Mouse (Mus musculus) E14TG2a.4 (cell line): ENCODE data around the gene Tubgcp2.

Experiments used
- H3K27me3 ChIP-seq: 2 replicates; pipeline ENCODE4 v1.6.1; 2014; ENCODE audit warnings: low read length, control low read depth; ENCODE audit not compliant: insufficient read depth
- H3K36me3 ChIP-seq: 2 replicates; pipeline ENCODE4 v1.6.1; 2014; ENCODE audit warnings: low read length, control low read depth; ENCODE audit not compliant: insufficient read depth
- H3K4me1 ChIP-seq: replicated peaks from 2 replicates; pipeline ENCODE4 v1.6.1; 2014; ENCODE audit warnings: low read depth, low read length, control low read depth
- H3K4me3 ChIP-seq: replicated peaks from 2 replicates; pipeline ENCODE4 v1.5.1; 2014; ENCODE audit warnings: mild to moderate bottlenecking, low read length
- H3K9me3 ChIP-seq: 2 replicates; pipeline ENCODE4 v1.6.1; 2014; ENCODE audit warnings: low read length, control low read depth
- CTCF ChIP-seq: conservative IDR thresholded peaks from 2 replicates; pipeline ENCODE4 v1.5.1; 2014; ENCODE audit warnings: low read length
- NANOG ChIP-seq: IDR thresholded peaks from 2 replicates; pipeline ENCODE4 v1.6.1; 2014; ENCODE audit warnings: borderline replicate concordance, low read length, mixed read lengths
- POU5F1 ChIP-seq: IDR thresholded peaks from 2 replicates; pipeline ENCODE4 v1.6.1; 2014; ENCODE audit warnings: low read length, borderline replicate concordance

Gene Tubgcp2

GRCm38 (mm10) chr7:139980778-139981177, 55.7 kb downstream of the Tubgcp2 start:
- H3K9me3 ChIP-seq = no peaks in the 10 kb centered on the region
- H3K36me3 ChIP-seq = no peaks in the 10 kb centered on the region
- TF ChIP-seq POU5F1 (no peak), NANOG (no peak), CTCF (no peak)

GRCm38 (mm10) chr7:139979011-139979719, 57.3 kb downstream of the Tubgcp2 start:
- no peaks in the 10 kb centered on the region for H3K9me3 ChIP-seq
- peak overlapping the region; percentile 82 for H3K4me3 ChIP-seq
- H3K4me1 ChIP-seq = peaks cover 42% of the 10 kb centered on the region
- no peaks in the 10 kb centered on the region for H3K36me3 ChIP-seq
- peaks cover 21% of the 10 kb centered on the region for H3K27me3 ChIP-seq
- TF ChIP-seq CTCF (no peak), NANOG (no peak), POU5F1 (no peak)

More at GRCm38 (mm10) chr7:139980778-139981177, 55.7 kb downstream of the Tubgcp2 start:
- Histone ChIP-seq H3K4me3 (no peak overlapping the region), H3K4me1 (peaks cover 27% of the 10 kb centered on the region), H3K27me3 (peaks cover 21% of the 10 kb centered on the region)

- H3K27me3 ChIP-seq = peaks cover 19% of the 10 kb centered on the region
- H3K36me3 ChIP-seq = no peaks in the 10 kb centered on the region
- peak within 1 kb of the TSS; percentile 82 for H3K4me3 ChIP-seq
- TF ChIP-seq POU5F1 (no peak), CTCF (no peak), NANOG (no peak)
- H3K4me1 ChIP-seq = peaks cover 50% of the 10 kb centered on the region
- H3K9me3 ChIP-seq = no peaks in the 10 kb centered on the region
Measured at GRCm38 (mm10) chr7:139978278-139978892, 58.1 kb downstream of the Tubgcp2 start, which contains the start of gene 6430531B16Rik. TSS of gene 6430531B16Rik (minus strand) at chr7:139978755.

GRCm38 (mm10) chr7:139975471-139975870, 61.0 kb downstream of the Tubgcp2 start:
- TF ChIP-seq NANOG = no peak
- no peak for TF ChIP-seq POU5F1
- no peak for TF ChIP-seq CTCF
- H3K36me3 ChIP-seq = no peaks in the 10 kb centered on the region
- H3K4me3 ChIP-seq = 0 out of 2 replicates have a peak overlapping the region, but pooled peaks have one; percentile 13
- H3K27me3 ChIP-seq = peaks cover 17% of the 10 kb centered on the region
- H3K4me1 ChIP-seq = peaks cover 73% of the 10 kb centered on the region
- H3K9me3 ChIP-seq = no peaks in the 10 kb centered on the region

- Histone ChIP-seq H3K36me3 (no peaks in the 10 kb centered on the region), H3K9me3 (no peaks in the 10 kb centered on the region), H3K4me3 (0 out of 2 replicates have a peak overlapping the region, but pooled peaks have one; percentile 4), H3K27me3 (peaks cover 14% of the 10 kb centered on the region), H3K4me1 (peaks cover 81% of the 10 kb centered on the region)
- TF ChIP-seq CTCF (no peak), NANOG (no peak), POU5F1 (no peak)
Measured at GRCm38 (mm10) chr7:139974307-139974706, 62.2 kb downstream of the Tubgcp2 start.

- Histone ChIP-seq H3K4me3 (no peak overlapping the region), H3K36me3 (no peaks in the 10 kb centered on the region), H3K9me3 (no peaks in the 10 kb centered on the region), H3K4me1 (peaks cover 77% of the 10 kb centered on the region), H3K27me3 (peaks cover 16% of the 10 kb centered on the region)
- no peak for TF ChIP-seq NANOG
- no peak for TF ChIP-seq CTCF
- TF ChIP-seq POU5F1 = no peak
Measured at GRCm38 (mm10) chr7:139972923-139973331, 63.5 kb downstream of the Tubgcp2 start.

- no peak overlapping the region for H3K4me3 ChIP-seq
- TF ChIP-seq NANOG (no peak), CTCF (no peak), POU5F1 (no peak)
- peaks cover 19% of the 10 kb centered on the region; the same call in 1 of the 2 replicates for H3K27me3 ChIP-seq
- no peaks in the 10 kb centered on the region for H3K36me3 ChIP-seq
- no peaks in the 10 kb centered on the region for H3K9me3 ChIP-seq
- H3K4me1 ChIP-seq = peaks cover 79% of the 10 kb centered on the region
Measured at GRCm38 (mm10) chr7:139971436-139971835, 65.0 kb downstream of the Tubgcp2 start.

- Histone ChIP-seq H3K27me3 (peaks cover 19% of the 10 kb centered on the region), H3K4me1 (peaks cover 75% of the 10 kb centered on the region), H3K36me3 (no peaks in the 10 kb centered on the region)
Measured at GRCm38 (mm10) chr7:139970979-139971378, 65.5 kb downstream of the Tubgcp2 start.

More at GRCm38 (mm10) chr7:139970979-139971378, 65.5 kb downstream of the Tubgcp2 start:
- Histone ChIP-seq H3K4me3 (no peak overlapping the region), H3K9me3 (no peaks in the 10 kb centered on the region)
- TF ChIP-seq CTCF (no peak), POU5F1 (no peak), NANOG (no peak)
